Mouse (Mus musculus): ENCODE measurements around the gene Nhlrc3.

DNA sequence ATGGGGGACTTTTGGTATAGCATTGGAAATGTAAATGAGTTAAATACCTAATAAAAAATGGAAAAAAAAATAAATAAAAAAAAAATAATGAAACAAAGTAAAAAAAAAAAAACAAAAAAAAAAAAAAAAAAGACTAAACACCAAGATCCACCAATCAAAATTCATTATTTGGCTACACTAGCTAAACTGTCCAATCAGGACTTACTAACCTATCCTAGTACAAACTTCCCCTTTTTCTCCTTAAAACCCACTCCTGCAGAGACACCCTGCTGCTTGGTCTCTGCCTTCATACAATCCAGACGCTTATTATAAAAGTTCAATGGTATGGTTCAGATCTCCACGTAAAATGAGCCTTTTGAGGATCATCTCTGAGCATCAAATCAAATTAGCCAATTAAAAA is 49.7 kb downstream of the Nhlrc3 start:
- TF ChIP-seq CTCF (IDR thresholded peaks at IDR 0.05; ENCODE audit: low read depth) (no peak), EP300 (IDR thresholded peaks at IDR 0.05; ENCODE audit: low read depth) (no peak)
